Mouse (Mus musculus) E14TG2a.4 (cell line): ENCODE measurements around the gene Cpa5.

ENCODE experiments used
- H3K27me3 ChIP-seq: 2 replicates; pipeline ENCODE4 v1.6.1; 2014; ENCODE audit warnings: low read length, control low read depth; ENCODE audit not compliant: insufficient read depth
- H3K36me3 ChIP-seq: 2 replicates; pipeline ENCODE4 v1.6.1; 2014; ENCODE audit warnings: low read length, control low read depth; ENCODE audit not compliant: insufficient read depth
- H3K4me1 ChIP-seq: replicated peaks from 2 replicates; pipeline ENCODE4 v1.6.1; 2014; ENCODE audit warnings: low read depth, low read length, control low read depth
- H3K4me3 ChIP-seq: replicated peaks from 2 replicates; pipeline ENCODE4 v1.5.1; 2014; ENCODE audit warnings: mild to moderate bottlenecking, low read length
- H3K9me3 ChIP-seq: 2 replicates; pipeline ENCODE4 v1.6.1; 2014; ENCODE audit warnings: low read length, control low read depth
- CTCF ChIP-seq: conservative IDR thresholded peaks from 2 replicates; pipeline ENCODE4 v1.5.1; 2014; ENCODE audit warnings: low read length
- NANOG ChIP-seq: IDR thresholded peaks from 2 replicates; pipeline ENCODE4 v1.6.1; 2014; ENCODE audit warnings: borderline replicate concordance, low read length, mixed read lengths
- POU5F1 ChIP-seq: IDR thresholded peaks from 2 replicates; pipeline ENCODE4 v1.6.1; 2014; ENCODE audit warnings: low read length, borderline replicate concordance

Gene Cpa5

DNA sequence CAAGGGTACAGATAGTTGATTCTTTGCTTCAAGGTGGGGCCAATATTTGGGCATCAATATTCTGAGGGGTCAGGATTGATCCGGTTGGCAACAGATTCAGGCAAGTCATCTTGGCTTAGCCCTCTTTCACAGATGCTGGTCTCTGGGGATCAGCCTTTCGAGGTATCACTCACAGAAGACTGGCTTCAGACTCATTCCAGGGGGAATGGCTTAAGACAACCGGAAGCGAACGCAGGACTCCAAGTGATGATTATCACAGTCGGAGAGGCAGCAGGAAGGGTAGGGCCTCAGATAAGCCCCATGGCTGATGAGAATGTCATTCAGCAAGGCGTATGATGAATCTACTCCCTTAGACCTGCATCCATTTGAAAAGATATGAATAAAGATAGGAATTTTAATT lies 16.4 kb upstream of the Cpa5 start:
- H3K36me3 ChIP-seq, result no peaks in the 10 kb centered on the region
- no peaks in the 10 kb centered on the region for H3K9me3 ChIP-seq
- H3K27me3 ChIP-seq, result no peaks in the 10 kb centered on the region
- TF ChIP-seq CTCF (no peak), POU5F1 (no peak), NANOG (no peak)
- no peak overlapping the region for H3K4me3 ChIP-seq
- no peaks in the 10 kb centered on the region for H3K4me1 ChIP-seq

DNA sequence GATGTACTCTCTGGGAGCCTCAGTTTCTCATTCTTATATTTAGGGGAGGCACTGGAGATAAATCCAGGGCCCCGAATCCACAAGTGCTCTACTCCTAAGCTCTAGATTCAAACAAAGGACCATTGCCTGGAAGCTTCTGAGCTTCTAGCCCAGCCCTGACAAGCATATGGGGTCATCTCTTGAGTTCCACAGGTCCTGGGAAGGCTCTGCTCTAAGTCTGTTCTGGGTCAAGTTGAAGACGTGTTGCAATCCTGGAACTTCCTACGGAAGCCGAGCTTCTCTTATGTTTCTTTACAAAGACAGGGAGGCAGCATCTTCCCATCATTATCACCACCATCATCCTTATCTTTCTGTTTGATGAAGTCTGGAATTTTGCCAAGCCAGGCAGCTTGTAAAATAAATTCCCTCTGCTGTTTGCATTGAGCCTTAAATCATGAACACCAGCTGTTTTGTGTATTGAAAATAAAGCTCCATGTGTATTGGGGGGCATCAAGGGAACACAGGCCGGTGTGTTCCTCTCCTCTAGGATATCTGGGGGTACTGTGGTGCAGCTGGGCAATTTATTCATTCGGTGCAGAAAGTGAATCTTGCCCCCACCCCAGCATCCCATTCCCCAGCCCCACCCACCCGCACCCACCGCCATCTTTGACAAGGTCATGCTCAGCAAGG lies 14.4 kb upstream of the Cpa5 start:
- TF ChIP-seq NANOG (no peak), POU5F1 (no peak), CTCF (no peak)
- Histone ChIP-seq H3K9me3 (no peaks in the 10 kb centered on the region), H3K27me3 (no peaks in the 10 kb centered on the region), H3K4me1 (peaks cover 9% of the 10 kb centered on the region), H3K4me3 (no peak overlapping the region), H3K36me3 (no peaks in the 10 kb centered on the region)

DNA sequence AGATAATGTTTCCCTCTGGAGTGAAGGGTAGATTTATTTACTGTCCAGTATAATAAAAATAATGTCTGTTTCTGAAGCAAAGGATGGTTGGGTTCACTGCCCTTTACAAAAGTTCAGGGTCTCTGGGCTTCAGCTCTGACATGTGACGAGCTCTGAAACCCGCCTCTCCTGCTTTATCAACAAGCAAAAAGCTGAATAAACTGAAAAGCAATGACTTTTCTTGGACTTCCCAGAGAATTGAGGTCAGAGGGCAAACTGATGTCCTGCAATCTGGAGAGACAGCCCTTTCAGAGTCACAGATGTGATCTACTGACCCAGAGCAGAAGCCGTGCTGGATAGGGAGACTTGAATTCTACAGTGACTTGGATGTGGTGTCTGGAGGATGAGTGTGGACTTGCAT lies 10.8 kb upstream of the Cpa5 start:
- Histone ChIP-seq H3K9me3 (no peaks in the 10 kb centered on the region), H3K27me3 (no peaks in the 10 kb centered on the region), H3K4me1 (peaks cover 10% of the 10 kb centered on the region), H3K4me3 (no peak overlapping the region), H3K36me3 (no peaks in the 10 kb centered on the region)
- TF ChIP-seq NANOG, result no peak

DNA sequence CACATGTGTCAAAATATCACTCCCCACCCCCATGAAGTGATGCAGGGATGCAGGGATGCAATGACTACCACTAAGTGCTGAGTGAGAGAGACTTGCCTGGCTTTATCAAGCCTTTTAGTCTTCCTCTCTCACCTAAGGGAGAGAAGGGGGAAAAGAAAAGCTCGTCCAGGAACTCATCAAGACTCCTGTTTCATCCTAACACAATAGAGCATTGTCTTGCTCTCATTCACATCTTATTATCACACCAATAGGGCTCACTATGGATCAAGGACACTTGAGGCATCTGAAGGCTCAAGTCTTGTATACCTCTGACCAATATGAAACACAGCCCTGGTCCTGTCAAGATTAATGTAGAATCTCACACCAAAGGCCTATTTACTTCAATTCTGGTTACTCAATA lies 9.8 kb upstream of the Cpa5 start:
- Histone ChIP-seq H3K36me3 (no peaks in the 10 kb centered on the region), H3K9me3 (no peaks in the 10 kb centered on the region), H3K4me1 (peaks cover 10% of the 10 kb centered on the region), H3K27me3 (no peaks in the 10 kb centered on the region), H3K4me3 (no peak overlapping the region)
- TF ChIP-seq CTCF, result no peak
- TF ChIP-seq POU5F1, result no peak
- peak; percentile 71 for TF ChIP-seq NANOG

DNA sequence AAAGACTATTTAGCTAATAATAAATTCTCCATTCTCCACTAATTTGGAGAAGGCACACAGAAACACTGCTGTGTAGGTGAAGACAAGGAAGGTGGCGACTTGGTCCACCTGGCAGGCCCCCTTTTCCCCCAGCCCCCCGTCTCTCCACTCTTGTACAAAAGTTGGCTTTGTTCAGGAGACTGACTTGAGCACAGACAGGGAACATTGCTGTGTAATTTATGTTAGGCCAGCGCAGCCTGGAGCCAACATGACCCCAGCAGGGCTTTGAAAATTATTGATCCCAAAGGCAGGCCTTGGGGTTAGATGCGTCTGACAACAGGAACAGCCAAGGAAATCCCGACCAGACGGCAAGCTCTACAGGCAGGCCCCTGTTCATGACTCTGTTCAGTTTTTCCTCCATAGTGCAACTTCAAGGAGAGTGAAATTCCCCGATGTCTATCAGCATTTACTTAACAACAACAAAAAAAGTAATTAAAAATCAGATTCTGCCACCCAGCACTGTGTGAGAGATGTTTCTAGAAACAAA lies 6.4 kb upstream of the Cpa5 start:
- H3K9me3 ChIP-seq, result no peaks in the 10 kb centered on the region
- no peak overlapping the region for H3K4me3 ChIP-seq
- no peaks in the 10 kb centered on the region for H3K36me3 ChIP-seq
- H3K27me3 ChIP-seq, result no peaks in the 10 kb centered on the region
- TF ChIP-seq CTCF (no peak), POU5F1 (no peak), NANOG (no peak)
- peaks cover 10% of the 10 kb centered on the region for H3K4me1 ChIP-seq

DNA sequence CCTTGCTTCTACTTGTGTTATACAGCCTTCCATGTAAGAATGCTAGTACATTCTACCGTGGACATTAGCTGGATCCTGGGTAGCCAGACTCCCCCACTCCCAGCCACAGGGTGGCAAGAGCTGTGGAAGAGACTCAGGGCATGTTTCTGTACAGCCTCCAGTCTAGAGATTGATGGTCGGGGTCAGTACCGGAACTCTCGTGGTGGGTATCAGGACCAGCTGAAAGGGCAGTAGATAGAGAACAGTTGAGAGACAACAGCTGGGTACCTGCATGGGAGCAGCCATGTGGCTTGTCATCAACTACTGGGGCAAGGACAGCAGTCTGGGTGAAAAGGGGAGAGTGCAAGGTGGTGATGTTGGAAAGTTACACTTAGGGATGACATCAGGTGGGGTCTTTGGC lies 5.7 kb upstream of the Cpa5 start:
- H3K27me3 ChIP-seq, result no peaks in the 10 kb centered on the region
- TF ChIP-seq NANOG (no peak), POU5F1 (no peak), CTCF (no peak)
- H3K4me3 ChIP-seq, result no peak overlapping the region
- no peaks in the 10 kb centered on the region for H3K9me3 ChIP-seq
- H3K4me1 ChIP-seq, result peaks cover 10% of the 10 kb centered on the region
- no peaks in the 10 kb centered on the region for H3K36me3 ChIP-seq

DNA sequence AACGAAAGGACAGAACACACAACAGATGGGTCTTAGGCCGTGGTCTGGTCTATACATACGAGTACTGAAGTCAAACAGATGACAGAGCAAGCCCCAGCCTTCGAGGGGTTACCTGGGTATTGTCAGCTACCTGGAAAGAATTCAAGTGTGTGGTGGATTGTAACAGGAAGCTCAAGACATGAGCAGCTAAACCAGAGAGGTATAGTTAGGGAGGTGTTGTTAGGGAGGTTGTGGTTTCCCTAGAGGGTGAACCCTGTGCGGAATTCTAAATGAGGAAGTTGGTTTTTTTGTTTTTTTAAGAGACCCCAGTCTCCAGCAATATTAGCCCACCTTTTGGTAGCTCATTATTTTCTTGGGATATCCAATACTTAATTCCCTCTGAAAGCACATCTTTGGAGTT lies 5.1 kb upstream of the Cpa5 start:
- H3K9me3 ChIP-seq, result no peaks in the 10 kb centered on the region
- H3K4me3 ChIP-seq, result no peak overlapping the region
- no peaks in the 10 kb centered on the region for H3K36me3 ChIP-seq
- H3K4me1 ChIP-seq, result peaks cover 8% of the 10 kb centered on the region
- no peaks in the 10 kb centered on the region for H3K27me3 ChIP-seq
- no peak for TF ChIP-seq CTCF
- TF ChIP-seq POU5F1, result no peak
- no peak for TF ChIP-seq NANOG

DNA sequence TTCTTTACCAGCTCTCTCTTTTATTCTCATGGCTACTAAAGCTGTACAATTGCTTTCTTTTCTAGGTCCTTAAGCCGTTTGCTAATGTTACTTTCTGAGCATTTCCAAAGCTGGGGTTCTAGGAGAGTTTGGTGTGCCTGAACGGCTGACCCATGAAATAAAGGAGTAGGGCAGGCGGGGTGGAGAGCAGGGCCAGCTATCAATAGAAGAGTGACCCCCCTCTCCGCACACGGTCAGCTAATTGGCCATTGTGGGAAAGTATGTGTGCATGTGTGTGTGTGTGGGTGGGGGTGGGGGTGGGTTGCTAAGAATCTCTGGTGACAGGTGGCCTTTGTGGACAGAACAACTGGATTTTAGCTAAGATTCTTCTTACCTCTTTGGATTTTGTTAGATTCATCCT lies 402 bp downstream of the Cpa5 start:
- H3K9me3 ChIP-seq, result peaks cover 4% of the 10 kb centered on the region; the same call in 1 of the 2 replicates
- no peak for TF ChIP-seq CTCF
- no peak for TF ChIP-seq NANOG
- no peak for TF ChIP-seq POU5F1
- peaks cover 22% of the 10 kb centered on the region for H3K27me3 ChIP-seq
- H3K4me1 ChIP-seq, result no peaks in the 10 kb centered on the region
- H3K4me3 ChIP-seq, result no peak overlapping the region
- H3K36me3 ChIP-seq, result no peaks in the 10 kb centered on the region

DNA sequence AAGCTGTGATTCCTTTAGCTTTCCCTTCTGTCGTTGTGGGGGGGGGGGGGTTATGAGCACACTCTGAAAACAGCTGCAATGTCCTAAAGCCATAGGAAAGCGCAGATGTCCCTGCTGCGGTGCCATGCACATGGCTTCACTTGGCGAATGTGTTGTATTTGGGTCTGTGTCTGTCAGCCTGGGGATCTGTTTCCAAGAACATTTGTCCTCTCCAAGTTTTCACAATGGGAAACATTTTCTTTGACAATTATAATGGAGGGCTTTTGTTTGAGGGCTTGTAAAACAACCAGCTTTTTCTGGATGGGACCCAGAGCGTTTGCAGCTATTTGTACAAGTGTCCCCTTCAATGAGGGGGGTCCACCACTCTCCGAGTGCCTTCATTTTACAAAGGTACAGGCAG lies 3.4 kb downstream of the Cpa5 start:
- peaks cover 29% of the 10 kb centered on the region for H3K27me3 ChIP-seq
- no peak for TF ChIP-seq NANOG
- no peak for TF ChIP-seq CTCF
- TF ChIP-seq POU5F1, result no peak
- H3K9me3 ChIP-seq, result peaks cover 4% of the 10 kb centered on the region; the same call in 1 of the 2 replicates
- no peak overlapping the region for H3K4me3 ChIP-seq
- H3K4me1 ChIP-seq, result peaks cover 29% of the 10 kb centered on the region
- H3K36me3 ChIP-seq, result no peaks in the 10 kb centered on the region
